Mouse (Mus musculus) spleen, embryonic (tissue): ENCODE data around the gene Slc40a1.

Experiments used
- CTCF ChIA-PET: fragments of 350-600 bp; sonication (Branson Sonifier 250); formaldehyde crosslinking; loops from one replicate; lab custom pipeline; 2022; lab: Charles Lee

Slc40a1 gene

DNA sequence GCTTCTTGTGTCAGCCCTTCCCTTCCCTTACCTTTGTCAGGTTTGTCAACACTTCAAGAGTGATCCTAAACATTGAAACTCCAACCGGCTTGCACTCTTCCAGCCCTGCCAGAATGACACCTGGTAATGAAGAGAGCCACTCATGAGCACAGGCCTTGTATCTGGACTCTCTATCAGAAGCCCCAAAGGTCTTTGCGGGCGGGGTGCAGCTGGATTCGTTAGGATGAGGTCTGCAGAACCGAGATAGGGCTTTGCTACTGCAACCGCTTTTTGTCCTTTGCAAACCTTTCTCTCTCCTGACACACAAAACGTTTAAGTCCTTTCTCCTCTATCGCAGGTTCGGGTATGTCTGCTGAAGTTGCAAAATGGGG lies at the start of gene Slc40a1:
TSS of gene Slc40a1 (minus strand) at position 131 of the 371 bp plus-strand sequence.
- CTCF ChIA-PET, result no interaction called here

DNA sequence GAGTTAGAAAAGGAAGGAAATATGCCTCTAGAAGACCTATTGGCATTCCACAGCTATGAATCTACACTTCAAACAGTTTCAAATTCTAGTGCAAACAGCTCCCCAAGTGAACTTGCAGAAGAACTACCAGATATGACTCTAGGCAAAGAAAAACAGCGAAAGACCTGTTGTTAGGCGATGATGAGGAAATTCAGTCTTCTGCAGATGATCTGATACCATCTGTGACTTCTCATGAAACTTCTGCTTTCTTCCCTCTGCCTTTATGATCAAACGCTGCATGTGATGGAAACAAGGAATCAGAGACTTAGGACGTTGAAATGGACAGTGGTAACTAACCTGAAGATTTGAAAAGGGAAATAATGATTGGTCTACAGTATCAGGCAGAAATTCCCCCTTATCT lies 45.0 kb upstream of the Slc40a1 start:
- CTCF ChIA-PET, result no interaction called here

GRCm38 (mm10) chr1:45948988-45949387 lies 22.7 kb upstream of the Slc40a1 start:
- CTCF ChIA-PET, result no interaction called here

- CTCF ChIA-PET, result no interaction called here
Observed at GRCm38 (mm10) chr1:45947843-45948242, 21.5 kb upstream of the Slc40a1 start.

DNA sequence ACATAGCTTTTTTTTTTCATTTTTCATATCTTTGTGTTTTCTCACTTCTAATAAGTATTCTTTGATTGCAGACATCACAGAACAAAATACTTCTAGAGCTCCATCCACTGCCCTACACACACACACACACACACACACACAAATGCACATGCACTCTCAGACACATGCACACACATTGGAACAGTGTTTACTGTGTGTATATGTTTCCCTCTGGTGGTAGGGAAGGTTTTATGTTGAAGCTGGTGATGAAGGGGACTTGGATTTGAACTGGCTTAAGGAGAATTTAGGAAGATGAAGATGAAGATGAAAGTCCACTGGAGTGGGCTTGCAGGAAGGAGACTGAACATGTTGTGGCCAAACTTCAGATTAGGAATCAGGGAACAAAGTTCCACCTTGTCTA lies 4.8 kb upstream of the Slc40a1 start:
- CTCF ChIA-PET, result no interaction called here

- CTCF ChIA-PET, result no interaction called here
Observed at GRCm38 (mm10) chr1:45926911-45927310, 588 bp upstream of the Slc40a1 start.

- CTCF ChIA-PET, result no interaction called here
Observed at GRCm38 (mm10) chr1:45925500-45926392, 577 bp downstream of the Slc40a1 start.

DNA sequence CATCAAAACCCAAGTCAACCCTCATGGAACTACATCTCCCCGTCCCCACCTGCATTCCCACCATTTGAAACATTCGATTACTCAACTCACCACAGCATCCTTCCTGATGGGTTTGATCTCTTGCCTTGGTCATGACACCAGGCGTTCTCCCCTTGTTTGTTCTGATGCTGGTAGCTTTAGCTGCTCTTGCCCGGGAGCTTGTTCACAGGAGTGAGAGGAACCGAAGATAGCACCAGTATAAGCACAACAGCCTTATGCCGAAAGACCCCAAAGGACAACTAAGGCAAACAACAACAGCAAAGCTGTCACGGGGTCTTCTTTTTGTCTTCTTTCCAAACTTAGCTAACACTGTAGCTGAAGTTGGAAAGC lies 1.2 kb downstream of the Slc40a1 start:
- CTCF ChIA-PET, result no interaction called here

- CTCF ChIA-PET, result no interaction called here
Observed at GRCm38 (mm10) chr1:45924516-45924915, 1.8 kb downstream of the Slc40a1 start.

DNA sequence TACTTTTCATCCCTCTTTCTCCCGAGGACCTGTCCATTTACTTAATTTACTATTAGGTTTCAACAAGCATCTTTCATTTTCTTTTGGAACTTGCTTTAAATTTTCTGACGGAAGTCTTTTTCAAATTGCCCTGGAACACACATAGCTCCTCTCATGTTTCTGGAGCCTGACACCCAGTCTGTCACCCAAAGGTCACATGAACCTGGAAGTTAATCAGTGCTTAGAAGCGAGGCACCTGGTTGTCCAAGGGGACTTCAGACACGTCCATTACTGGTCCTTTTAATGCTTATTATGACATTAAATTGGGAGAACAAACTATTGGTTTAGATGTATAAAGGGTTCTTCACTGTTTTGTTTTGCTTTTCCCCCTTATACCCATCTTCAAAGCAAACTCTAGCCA lies 3.0 kb downstream of the Slc40a1 start:
- CTCF ChIA-PET, result no interaction called here

GRCm38 (mm10) chr1:45920703-45921102 lies 5.6 kb downstream of the Slc40a1 start:
- CTCF ChIA-PET, result no interaction called here

GRCm38 (mm10) chr1:45919752-45920151 lies 6.6 kb downstream of the Slc40a1 start:
- CTCF ChIA-PET, result no interaction called here

DNA sequence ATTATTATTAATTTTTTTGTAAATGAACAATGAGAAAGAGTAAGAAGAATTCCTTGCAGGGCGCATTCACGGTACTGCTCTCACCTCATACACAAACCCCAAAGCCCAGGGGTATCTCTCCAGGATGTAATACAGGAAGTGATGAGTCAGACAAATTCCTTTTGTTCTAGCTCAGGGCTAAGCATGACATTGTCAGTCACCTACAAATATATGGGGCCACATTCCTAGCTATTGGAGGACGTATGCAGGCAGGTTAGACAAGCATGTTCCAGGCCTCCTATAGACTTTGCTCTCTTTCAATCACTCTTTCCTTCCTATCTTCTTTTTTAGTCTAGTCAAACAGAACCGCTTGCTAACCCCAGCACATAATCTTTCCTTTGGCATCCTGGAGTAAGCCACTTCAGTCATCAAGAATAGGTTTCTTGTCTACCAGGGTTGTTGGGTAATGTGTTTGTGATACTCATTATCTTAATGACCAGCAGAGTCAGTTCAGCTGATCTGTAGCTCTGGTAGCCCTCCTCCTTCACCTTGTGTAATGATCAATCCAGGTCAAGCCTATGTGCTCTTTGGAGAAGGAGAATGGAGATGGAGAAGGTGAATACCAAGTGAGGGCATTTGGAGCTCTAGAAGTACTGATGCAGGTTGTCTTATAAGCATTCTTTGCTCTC lies 9.1 kb downstream of the Slc40a1 start:
- CTCF ChIA-PET, result no interaction called here

DNA sequence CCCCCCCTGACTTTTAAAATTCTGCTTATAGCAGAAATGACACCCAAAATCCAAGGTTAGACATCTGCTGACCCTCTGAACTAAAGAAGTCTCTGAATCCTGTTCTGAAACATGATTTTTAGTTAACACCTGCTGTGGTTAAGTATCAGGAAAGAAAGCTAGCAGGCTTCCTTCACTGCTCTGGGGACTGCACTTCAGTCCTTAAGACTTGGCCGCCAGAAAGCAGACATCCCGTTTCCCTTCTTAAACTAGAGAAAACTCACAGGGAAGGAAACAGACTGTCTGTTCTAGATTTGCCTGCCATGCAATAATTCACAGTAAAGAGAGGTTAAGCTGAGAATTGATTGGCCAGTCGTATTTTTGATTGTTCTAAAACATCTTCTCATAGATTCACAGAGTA lies 10.1 kb downstream of the Slc40a1 start:
- CTCF ChIA-PET, result no interaction called here

- CTCF ChIA-PET, result no interaction called here
Observed at GRCm38 (mm10) chr1:45914236-45914635, 12.1 kb downstream of the Slc40a1 start.

DNA sequence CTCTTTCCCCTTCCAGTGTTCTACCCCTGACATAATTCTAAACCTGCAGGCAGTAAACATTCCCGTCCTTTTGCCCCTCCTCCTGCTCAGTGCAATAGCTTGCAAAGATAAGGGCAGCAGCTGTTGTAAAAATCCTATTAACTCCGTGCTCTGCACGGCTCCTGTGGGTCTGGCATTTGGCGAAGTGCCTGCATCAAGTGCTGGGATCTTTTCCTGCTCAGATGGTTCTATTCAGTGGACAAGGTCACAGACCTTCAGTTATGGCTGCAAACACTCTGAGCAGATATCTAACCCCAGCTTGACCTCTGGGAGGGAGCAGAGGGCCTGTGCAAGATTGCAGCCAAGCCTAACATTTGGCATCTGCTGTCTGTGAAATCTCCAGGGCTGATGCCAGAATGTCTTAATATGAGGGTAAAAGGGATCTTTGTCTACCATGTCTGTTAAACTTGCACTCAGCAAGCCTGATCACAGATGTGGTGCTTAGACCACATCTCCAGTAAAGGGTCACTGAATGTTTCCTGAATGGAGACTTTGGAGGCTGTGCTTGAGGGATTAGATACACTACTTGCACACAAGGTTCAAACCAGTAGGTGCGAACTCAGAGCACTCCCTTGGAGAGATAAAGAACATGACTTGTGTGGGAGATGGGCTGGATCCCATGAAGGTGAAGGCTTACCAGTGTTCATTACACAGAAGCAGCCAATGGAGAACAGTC lies 21.1 kb downstream of the Slc40a1 start:
- CTCF ChIA-PET, result no interaction called here

DNA sequence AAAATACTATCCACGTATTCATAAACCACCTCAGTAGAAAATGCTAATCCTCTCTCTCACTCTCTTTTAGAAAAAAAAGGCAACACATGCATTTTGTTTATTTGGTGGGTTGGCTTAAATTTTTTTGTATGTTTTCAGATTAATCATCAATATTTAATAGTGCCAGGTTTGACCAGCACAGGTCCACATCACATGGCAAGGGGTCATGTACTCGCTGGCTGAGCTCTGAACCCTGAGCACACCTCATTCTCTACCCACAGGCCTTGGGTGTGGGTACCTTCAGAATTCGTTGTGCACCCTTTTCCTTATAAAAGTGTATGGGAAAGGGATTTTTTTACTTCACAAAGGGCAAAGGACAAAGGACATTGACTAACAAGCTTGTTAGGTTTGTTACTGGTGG lies 22.2 kb downstream of the Slc40a1 start:
- CTCF ChIA-PET, result no interaction called here

GRCm38 (mm10) chr1:45898044-45898443 lies 28.3 kb downstream of the Slc40a1 start:
- CTCF ChIA-PET, result no interaction called here

DNA sequence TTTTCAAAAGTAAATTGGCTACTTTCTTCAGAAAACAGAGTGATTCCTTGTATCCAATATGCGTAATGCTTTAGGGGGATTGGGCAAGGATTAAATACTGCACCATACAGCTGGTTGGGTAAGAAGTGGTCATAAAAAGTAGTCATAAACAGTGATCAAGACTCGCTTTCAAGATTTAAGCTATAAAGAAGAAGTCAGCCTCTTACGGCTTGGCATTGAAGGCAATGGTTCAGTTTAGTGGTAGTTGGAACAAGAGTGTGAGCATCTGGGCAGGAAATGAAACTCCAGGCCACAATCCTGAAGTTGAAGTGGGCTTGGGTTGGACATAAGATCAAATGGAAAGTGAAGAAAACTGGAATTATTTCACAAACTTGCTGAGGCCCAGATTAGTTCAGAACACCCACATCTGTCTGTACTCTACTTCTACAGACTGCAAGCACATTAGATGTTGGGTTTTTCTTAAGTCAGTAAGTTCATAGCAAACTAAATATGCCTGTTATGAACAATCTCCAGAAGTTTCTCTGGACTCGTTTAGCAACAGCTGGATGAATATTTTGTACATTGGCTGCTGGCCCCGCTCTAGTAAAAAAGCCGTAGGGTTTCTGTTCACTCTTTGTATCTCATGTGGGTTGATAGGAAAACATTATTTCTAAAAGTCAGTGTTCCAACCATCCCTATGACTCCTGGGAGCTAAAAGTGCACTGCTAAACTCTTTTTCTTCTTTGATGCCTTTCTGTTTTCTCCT lies 32.0 kb downstream of the Slc40a1 start:
- CTCF ChIA-PET, result no interaction called here

DNA sequence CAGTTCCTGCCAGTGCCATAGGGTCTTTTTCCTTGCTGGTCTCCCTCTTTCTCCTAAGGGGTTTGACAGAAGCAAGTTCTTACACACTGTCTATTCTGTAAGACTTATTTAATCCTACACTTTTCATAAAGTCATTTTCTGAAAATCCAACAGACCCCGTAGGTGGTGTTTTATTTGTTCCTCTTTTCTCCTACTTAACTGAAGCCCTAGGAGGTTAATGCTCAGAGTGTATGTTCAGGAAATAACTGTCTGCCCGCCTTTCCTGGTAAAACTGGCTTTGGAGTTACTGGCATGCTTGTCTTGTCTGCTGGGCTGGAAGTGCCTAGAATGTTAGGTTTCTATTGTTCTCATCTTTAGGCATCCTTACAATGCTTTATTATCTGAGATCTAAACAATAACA lies 34.3 kb downstream of the Slc40a1 start:
- CTCF ChIA-PET, result no interaction called here

- CTCF ChIA-PET, result no interaction called here
Observed at GRCm38 (mm10) chr1:45890173-45890572, 36.1 kb downstream of the Slc40a1 start, which contains the start of gene Gm5269. Gm5269 (minus strand) TSS chr1:45890273.

DNA sequence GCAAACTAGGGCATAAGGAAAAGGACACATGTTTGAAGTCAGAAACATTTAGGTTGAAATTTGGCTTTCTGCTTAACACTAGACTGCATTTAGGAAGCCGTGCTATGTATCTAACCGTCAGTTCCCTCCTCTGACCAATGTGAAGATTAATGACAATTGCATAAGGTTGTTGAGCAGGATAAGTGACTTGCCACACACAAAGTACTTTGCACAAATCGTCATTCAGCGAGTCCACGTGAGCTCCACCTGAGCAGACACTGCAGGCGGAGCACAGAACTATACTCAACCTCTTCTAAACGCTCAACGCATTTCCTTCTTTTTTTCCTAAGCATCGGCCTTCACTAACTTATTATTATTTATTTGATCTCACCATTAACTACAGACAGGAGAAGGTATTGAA lies 39.5 kb downstream of the Slc40a1 start:
- CTCF ChIA-PET, result no interaction called here
